In the genomic region with DNA sequence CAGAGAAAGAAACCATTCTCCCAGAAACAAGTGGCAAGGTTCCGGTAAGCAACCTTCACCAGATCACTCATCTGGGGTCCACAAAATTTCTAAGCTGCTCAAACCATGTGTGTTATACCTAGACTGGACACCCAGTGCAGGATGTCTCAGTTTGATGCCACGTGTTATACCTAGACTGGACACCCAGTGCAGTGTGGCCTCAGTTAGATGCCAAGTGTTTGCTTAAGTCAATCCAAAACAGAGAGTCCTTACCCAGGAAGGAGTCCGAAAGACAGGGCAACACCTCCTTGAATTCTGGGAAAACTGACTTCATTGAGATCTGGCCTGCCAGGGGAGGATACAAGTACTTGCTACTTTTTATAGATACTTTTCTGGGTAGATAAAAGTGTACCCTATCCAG, we compare ENCODE assay signal across 22 mouse cellular contexts.
"Had no signal": no experiment of that assay in that cellular context is flagged by ENCODE, and none has a peak within 500 bp of the region (broad histone marks: within the 10 kb centered on the region; RNA-seq: fewer than 3 reads in every experiment).

No protein-coding gene starts in this region.

- H3K4me1 ChIP-seq: hindbrain, embryonic 12.5 days; limb, embryonic 10.5 days had no signal

- H3K9ac ChIP-seq: heart, embryonic 12.5 days; hindbrain, embryonic 12.5 days; hindbrain, embryonic 14.5 days; intestine, embryonic 15.5 days; limb, embryonic 12.5 days had no signal

- H3K27me3 ChIP-seq: heart, embryonic 12.5 days; hindbrain, embryonic 12.5 days; intestine, embryonic 15.5 days; limb, embryonic 12.5 days had no signal

- DNase-seq: gastrocnemius, postnatal 10 days; gastrocnemius, postnatal 25 days; heart, adult 2 months; heart, postnatal 10 days; kidney, adult 18-20 months; kidney, adult 8-10 months; kidney, postnatal 4 days; liver had no signal

- H3K4me3 ChIP-seq: gastrocnemius, adult 2 months; heart, adult 2 months; heart, embryonic 10.5 days; heart, embryonic 12.5 days; hindbrain, embryonic 10.5 days; hindbrain, embryonic 12.5 days; intestine, embryonic 15.5 days; layer of hippocampus, adult 2 months; left cerebral cortex, adult 2 months; limb, embryonic 10.5 days; limb, embryonic 12.5 days had no signal

- H3K9me3 ChIP-seq: heart, embryonic 10.5 days; heart, embryonic 12.5 days; hindbrain, embryonic 10.5 days; hindbrain, embryonic 12.5 days; intestine, embryonic 15.5 days; limb, embryonic 10.5 days; limb, embryonic 12.5 days had no signal

- ATAC-seq: hindbrain, embryonic 16.5 days; inflammation-experienced regulatory T-cells, adult 6 months; intestine, postnatal 0 days had no signal

- H3K27ac ChIP-seq: heart, adult 2 months; heart, embryonic 10.5 days; hindbrain, embryonic 10.5 days; hindbrain, embryonic 12.5 days; hindbrain, embryonic 14.5 days; intestine, embryonic 15.5 days; layer of hippocampus, adult 2 months; left cerebral cortex, adult 2 months; limb, embryonic 10.5 days; limb, embryonic 12.5 days had no signal

- H3K4me2 ChIP-seq: heart, embryonic 12.5 days; hindbrain, embryonic 12.5 days; hindbrain, embryonic 14.5 days; intestine, embryonic 15.5 days; limb, embryonic 12.5 days had no signal

- H3K36me3 ChIP-seq: heart, embryonic 10.5 days; heart, embryonic 12.5 days; hindbrain, embryonic 10.5 days; hindbrain, embryonic 12.5 days; intestine, embryonic 15.5 days; limb, embryonic 10.5 days; limb, embryonic 12.5 days had no signal
